Mouse (Mus musculus) heart, embryonic 16.5 days (tissue): Measurements from ENCODE around the gene Gm28048. TPM values are rescaled to one million over a fixed set of nuclear protein-coding genes. Genes with fewer than 3 reads are reported as not detected.

Source experiments
- ATAC-seq: fragments of 200-750 bp; cut with Nextera tagmentation; replicated peaks from 2 replicates; pipeline ENCODE4 v1.8.0; 2017; ENCODE audit warnings: moderate number of reproducible peaks; ENCODE audit not compliant: insufficient read depth, low FRiP score; ENCODE audit errors: extremely low read depth
- H3K27ac ChIP-seq: fragments of 300-500 bp; sonication (generic); 2 replicates; pipeline ENCODE4 v1.5.1; 2014; ENCODE audit warnings: mild to moderate bottlenecking, low read length, control low read depth, moderate library complexity
- H3K27me3 ChIP-seq: fragments of 300-500 bp; sonication (generic); 2 replicates; pipeline ENCODE4 v1.6.1; 2014; ENCODE audit warnings: low read length, mixed read lengths; ENCODE audit not compliant: control insufficient read depth, insufficient read depth
- H3K36me3 ChIP-seq: fragments of 300-500 bp; sonication (generic); 2 replicates; pipeline ENCODE4 v1.6.1; 2014; ENCODE audit not compliant: control insufficient read depth, insufficient read depth
- H3K4me1 ChIP-seq: fragments of 300-500 bp; sonication (generic); 2 replicates; pipeline ENCODE4 v1.6.1; 2014; ENCODE audit warnings: low read length, mixed read lengths; ENCODE audit not compliant: control insufficient read depth, insufficient read depth
- H3K4me2 ChIP-seq: fragments of 300-500 bp; sonication (generic); 2 replicates; pipeline ENCODE4 v1.6.1; 2014; ENCODE audit warnings: low read depth, mild to moderate bottlenecking, control low read depth, low read length
- H3K4me3 ChIP-seq: fragments of 300-500 bp; sonication (generic); 2 replicates; pipeline ENCODE4 v1.5.1; 2014; ENCODE audit warnings: mild to moderate bottlenecking, control low read depth, low read length
- H3K9ac ChIP-seq: fragments of 300-500 bp; sonication (generic); 2 replicates; pipeline ENCODE4 v1.6.1; 2014; ENCODE audit warnings: low read length, control low read depth
- H3K9me3 ChIP-seq: fragments of 300-500 bp; sonication (generic); replicated peaks from 2 replicates; pipeline ENCODE4 v1.6.1; 2016; ENCODE audit warnings: low read length; ENCODE audit not compliant: control insufficient read depth
- WGBS: fragments of 180-500 bp; shearing (Covaris S2); extraction: QIAGEN DNeasy Blood & Tissue Kit; methylation state at CpG from one replicate; pipeline ENCODE4 v1.1.7; 2014; 5-methylcytosine and 5-hydroxymethylcytosine counted together
- polyA plus RNA-seq: library from polyadenylated mRNA; unstranded; fragments of >200 nt; fragmentation: Nextera tagmentation; extraction: Ambion mirVana; gene quantifications from 2 replicates; pipeline ENCODE4 v1.2.1, GENCODE M21; 2015

The Gm28048 gene
- polyA plus RNA-seq, 1 experiment from 2014 or later = 15.8 TPM

DNA sequence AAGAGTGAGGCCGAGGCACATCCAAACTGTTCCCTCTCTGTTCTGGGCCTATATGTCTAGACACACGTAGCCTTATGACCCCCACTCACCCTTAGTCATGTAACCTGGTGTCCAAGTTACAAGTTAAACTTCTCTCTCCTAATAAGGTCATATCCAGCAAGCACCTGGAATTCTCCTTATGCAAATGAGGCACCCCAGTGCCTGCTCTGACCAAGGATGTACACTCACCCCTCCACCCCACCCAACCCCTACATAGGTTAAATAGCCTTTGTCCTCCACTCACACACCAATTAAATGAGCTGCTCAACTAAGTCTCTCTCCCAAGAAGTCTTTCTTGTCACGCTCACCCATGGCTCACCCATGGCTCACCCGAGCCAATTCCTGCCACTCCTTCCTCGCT, 190.2 kb downstream of the Gm28048 start:
- H3K4me2 ChIP-seq = no peak overlapping the region
- H3K4me3 ChIP-seq = no peak overlapping the region
- 0 out of 2 replicates have a peak, but pooled peaks cover 3% of the 10 kb centered on the region for H3K4me1 ChIP-seq
- H3K27ac ChIP-seq = no peak overlapping the region
- 0 out of 2 replicates have a peak, but pooled peaks cover 2% of the 10 kb centered on the region for H3K36me3 ChIP-seq
- no peaks in the 10 kb centered on the region for H3K27me3 ChIP-seq
- no peak overlapping the region for H3K9ac ChIP-seq
- 84% methylated on average over 5 of the region's 5 CpGs for WGBS
- ATAC-seq = no peak
- H3K9me3 ChIP-seq = peaks cover 3% of the 10 kb centered on the region; the same call in 1 of the 2 replicates

DNA sequence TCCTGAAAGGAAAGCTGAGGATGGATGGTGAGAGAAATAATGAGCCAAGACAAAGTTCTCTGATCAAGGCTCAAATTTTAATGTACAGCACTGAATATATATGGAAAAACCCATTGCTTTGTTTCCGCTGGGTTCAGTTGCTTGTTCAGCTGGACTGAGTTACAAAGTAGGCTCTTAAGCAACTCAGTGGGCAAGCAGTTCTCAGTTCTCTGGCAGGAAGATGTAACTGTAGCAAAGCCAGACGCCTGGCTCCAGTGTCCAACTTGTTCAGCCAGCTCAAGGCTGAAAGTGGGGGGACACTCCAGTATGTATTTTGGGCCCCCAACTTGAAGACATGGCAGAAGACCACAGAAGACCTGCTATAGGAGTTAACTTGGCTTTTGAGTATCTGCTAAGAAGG, 194.1 kb downstream of the Gm28048 start:
- no peak overlapping the region for H3K27ac ChIP-seq
- H3K4me2 ChIP-seq = no peak overlapping the region

More for the DNA sequence above, 194.1 kb downstream of the Gm28048 start:
- no peaks in the 10 kb centered on the region for H3K4me1 ChIP-seq
- no peak for ATAC-seq
- 83% methylated on average over 2 of the region's 2 CpGs for WGBS
- no peak overlapping the region for H3K4me3 ChIP-seq
- H3K27me3 ChIP-seq = no peaks in the 10 kb centered on the region
- no peak overlapping the region for H3K9ac ChIP-seq
- peaks cover 3% of the 10 kb centered on the region; the same call in 1 of the 2 replicates for H3K9me3 ChIP-seq
- H3K36me3 ChIP-seq = 0 out of 2 replicates have a peak, but pooled peaks cover 2% of the 10 kb centered on the region

Other genes starting within 250 kb of the Gm28048 start
- 6.4 and 6.9 TPM in 2 replicates for gene B3gnt2, start 121.1 kb downstream of the Gm28048 start, polyA plus RNA-seq
- gene Zrsr1, start 10.1 kb downstream of the Gm28048 start, polyA plus RNA-seq = 1.8 and 1.9 TPM in 2 replicates
- gene Commd1, start 292 bp upstream of the Gm28048 start, polyA plus RNA-seq = 333 and 350 TPM in 2 replicates
- 199 and 221 TPM in 2 replicates for gene Cct4, start 8.4 kb upstream of the Gm28048 start, polyA plus RNA-seq
- 1.5 and 2.2 TPM in 2 replicates for gene Fam161a, start 25.4 kb upstream of the Gm28048 start, polyA plus RNA-seq